Mouse (Mus musculus): ENCODE data around the gene Cul4b. TPM values are rescaled to one million over a fixed set of nuclear protein-coding genes. Genes with fewer than 3 reads are reported as not detected.
"Not testable (repeated sequence)": the region's sequence is repeated elsewhere in the genome, so short reads cannot be mapped to it uniquely, and the experiment has no call there.

Cul4b gene
- total RNA-seq (2021): 1 to 10 TPM; 9.0 TPM
- long read RNA-seq, experiment 1, partial matches to known transcripts: 2 of 4 reads
- long read RNA-seq, experiment 1, other reads (novel, unspliced or antisense): 0 of 4 reads
- long read RNA-seq, experiment 2, partial matches to known transcripts: 0 of 2 reads
- long read RNA-seq, experiment 2, other reads (novel, unspliced or antisense): 0 of 2 reads

DNA sequence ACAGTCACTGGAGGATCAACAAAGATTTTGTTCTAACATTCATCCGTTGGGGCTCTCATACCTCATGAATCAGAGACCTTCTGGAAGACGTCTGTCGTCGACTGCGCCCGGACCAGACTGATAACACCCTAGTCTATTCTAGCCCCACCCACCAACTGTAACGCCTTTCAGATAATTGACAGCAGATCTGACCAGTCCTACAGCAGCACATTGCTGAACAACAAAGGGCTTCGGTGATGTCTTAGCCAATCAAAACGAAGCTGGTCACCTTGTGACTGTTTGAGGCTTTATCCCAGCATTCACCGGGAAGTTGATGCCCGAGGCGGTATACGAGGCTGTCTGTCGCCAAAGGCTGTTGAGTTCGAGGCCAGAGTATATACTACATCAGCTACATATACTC, at the start of gene Cul4b:
Gene Cul4b (minus strand): TSS at position 119 of the 400 bp plus-strand sequence.
- DNase-seq (ENCODE audit: low spot score): no peak

DNA sequence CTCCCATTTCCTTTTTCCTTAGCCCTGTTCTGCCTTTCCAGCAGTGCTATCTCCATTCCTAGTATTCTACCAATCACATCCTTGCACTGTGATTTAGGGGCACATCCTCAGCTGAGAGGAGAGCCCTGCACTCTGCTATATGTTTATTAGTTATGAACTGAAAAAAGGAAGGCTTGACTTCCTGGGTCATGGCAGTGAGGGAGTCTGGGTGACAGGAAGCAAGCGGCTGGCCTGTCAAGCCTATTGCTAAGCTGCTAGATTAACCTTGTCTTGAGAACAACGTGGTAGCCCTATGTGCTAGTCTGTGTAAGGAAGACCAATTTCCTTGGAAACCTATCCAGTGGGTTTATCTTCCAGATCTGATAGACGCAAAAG, 25.0 kb upstream of the Cul4b start:
- DNase-seq (ENCODE audit: low spot score): peak; percentile 1

DNA sequence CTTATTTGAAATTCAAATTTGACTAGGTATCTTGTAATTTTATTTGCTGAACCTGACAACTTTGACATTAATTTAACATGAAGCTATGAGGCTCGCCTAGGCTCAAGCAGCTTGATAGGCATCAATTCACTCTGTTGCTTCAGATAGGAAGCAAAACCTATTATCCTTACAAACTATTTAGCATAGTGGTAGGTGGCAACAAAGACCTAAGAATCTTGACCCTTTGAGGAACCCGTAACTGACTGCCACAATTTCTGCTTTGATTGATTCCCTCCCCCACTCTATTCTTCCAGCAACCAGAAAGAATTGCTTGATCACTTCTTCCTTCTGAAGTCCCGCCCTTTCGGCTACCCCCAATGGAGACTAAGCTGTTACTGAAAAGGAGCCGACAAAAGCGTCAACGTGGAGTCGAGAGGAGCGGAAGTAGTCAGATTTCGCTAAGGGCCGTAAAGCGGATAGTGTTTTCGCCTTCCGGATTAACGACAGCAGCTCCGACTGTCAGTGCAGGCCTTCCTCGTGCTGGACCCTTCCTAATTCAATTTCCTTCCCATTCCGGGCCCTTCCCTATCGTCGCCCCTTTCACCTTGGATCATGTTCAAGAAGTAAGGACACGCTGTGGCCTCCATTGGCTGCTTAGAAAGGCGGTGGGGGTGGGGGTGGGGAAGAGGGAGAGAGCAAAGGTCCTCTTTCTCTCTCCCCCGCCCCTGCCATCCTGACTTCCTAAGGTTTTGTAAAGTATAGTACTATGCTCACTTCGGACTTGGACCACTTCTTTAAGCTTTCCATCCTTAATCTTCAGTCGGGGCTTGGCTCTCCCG, 24.4 kb upstream of the Cul4b start, which contains the start of gene Mcts1:
Gene Mcts1 (plus strand): TSS at position 402 of the 818 bp plus-strand sequence.
- DNase-seq (ENCODE audit: low spot score): peak; percentile 72

DNA sequence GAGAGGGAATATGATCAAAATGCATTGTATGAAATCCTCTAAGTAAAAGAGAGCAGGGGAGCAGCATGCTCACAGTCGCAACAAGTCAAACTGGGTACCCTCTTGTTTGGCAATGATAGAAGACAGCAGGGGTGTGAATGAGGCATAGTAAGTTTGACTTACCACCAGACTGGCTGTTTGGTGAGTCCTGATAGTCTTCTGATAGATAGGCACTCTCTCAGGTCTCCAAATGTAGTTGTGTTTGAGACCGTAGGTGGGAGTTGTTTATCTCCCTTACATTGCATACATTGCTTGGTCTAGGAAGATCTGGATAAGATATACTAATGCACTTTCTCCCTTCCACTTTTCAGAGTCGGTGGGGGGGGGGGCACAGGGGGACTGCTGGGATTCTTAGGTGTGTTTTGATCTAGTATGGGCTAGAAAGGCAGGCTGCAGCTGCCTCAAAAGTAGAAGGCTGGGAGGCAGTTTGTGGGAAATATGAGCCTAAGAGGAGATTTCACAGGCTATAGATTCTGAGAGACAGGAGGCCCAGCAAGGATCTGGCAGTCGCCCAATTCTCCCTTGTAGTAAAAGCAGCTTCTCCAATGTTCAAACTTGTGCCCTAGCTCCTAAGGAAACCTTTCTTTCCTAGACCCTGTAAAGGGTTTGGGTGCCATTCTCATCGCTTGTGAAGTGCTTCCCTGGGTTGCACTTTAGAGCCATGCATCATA, 17.3 kb upstream of the Cul4b start:
- no peak for DNase-seq (ENCODE audit: low spot score)

DNA sequence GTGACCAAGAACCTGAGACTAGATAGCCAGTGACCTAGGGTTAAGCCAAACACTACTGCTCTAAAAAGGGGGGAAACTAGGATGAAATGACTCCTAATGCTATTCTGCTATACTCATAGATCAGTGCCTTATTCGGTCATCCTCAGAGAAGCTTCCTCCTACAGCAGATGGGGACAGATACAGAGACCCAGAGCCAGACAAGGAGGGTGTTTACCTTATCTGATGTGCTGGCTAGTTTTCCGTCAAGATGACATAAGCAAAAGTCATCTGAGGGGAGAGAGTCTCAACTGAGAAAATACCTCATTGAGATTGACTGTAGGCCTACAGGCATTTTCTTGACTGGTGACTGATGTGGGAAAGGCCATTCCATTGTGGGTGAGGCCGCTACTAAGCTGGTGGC, 15.8 kb upstream of the Cul4b start:
- no peak for DNase-seq (ENCODE audit: low spot score)

DNA sequence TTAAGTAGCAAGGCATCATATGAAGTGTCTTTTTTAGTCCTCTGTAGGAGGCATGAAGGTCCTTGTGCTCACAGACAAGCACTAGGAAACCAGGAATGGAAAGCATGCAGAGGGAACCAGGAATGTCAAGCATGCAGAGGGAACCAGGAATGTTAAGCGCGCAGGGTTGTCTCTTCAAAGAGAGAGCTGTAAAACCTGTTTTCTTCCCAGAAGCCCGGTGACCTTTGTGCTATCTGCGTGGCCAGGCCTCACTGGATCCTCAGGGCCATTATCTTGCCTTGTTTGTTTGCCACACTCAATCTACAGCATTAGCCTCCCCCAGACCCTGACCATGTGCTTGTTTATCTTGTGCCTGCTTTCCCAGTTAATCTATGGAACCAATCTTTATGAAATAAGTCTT, 13.8 kb upstream of the Cul4b start:
- no peak for DNase-seq (ENCODE audit: low spot score)

DNA sequence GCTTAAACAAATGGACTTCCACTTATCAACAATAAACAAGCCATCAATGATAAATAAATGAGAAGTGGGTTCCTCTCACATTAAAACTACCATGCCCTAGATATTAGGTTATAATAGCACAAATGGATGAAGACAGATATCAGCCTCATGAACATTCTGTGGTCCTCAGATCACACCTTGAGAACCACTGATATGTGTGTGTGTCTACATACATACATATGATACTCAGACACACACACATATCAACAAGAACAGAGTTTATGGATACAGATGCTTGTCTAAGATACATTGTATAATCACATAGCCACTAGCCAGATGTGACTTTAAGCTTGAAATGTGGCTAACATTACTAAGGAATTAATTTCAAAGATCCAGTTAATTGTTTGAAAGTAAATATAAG, 7.3 kb upstream of the Cul4b start:
- no peak for DNase-seq (ENCODE audit: low spot score)

DNA sequence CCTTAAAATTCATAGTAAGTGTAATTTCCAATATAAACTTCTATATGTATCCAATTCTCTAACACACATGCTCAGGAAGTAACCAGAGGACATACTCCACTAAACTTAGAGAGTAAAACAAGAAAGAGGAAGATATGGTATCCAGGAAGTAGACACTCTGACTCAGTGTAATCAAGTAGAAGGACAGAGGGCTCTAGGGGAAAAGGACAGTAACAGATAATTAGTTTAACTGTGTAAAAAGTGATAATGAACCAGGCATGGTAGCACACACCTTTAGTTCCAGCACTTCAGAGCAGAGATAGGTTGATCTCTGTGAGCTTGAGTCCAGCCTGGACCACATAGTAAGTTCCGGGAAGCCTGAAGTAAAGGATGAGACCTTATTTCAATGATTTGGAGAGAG, 5.1 kb upstream of the Cul4b start:
- no peak for DNase-seq (ENCODE audit: low spot score)

DNA sequence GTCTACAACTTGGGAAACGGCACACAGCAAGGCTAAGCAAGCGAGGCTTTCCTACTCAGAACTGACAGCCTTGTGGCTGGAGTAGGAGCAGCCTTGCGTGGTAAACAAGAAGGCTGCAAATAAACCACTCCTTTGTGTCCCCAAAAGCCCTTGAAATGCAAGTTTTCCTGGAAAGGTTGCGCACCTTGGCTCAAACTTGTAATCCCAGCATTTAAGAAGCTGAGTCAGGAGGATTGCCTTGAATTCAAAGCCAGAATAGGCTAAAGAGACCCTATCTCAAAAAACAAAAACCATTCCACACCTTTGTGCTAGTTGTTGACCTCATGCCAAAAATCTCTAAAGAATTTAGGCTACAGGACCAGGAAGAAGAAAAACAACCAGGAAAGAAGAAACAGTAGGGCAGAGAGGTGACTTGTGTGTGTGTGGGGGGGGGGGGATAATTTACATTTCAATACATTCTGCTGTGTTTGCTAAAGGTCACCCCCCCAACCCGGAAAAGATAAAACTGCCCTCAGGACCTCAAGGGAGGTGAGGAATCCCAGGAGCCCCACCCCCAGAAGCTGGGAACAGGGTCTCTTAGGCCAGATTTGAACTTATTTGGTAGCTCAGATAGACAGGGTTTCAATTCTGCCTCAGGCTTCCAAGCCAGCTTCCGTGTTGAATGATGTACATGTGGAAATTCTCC, 9.3 kb downstream of the Cul4b start:
- no peak for DNase-seq (ENCODE audit: low spot score)

DNA sequence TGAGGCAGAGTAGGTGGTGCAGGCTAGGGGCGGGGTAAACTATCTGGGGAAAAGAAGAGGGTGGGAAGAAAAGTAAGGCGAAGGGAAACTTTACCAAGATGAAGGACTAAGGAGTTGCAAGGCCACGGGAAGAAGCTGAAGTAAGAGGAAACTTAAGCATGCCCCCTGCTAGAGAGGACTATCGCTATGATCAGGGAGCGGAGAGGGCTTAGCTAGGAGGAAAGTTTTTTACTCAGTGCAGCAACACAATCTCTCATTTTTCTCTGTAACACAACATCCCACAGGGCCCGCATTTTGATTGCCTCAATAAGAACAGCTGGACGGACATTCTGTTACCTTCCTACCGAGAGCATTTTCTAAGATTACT, 10.8 kb downstream of the Cul4b start:
- no peak for DNase-seq (ENCODE audit: low spot score)

DNA sequence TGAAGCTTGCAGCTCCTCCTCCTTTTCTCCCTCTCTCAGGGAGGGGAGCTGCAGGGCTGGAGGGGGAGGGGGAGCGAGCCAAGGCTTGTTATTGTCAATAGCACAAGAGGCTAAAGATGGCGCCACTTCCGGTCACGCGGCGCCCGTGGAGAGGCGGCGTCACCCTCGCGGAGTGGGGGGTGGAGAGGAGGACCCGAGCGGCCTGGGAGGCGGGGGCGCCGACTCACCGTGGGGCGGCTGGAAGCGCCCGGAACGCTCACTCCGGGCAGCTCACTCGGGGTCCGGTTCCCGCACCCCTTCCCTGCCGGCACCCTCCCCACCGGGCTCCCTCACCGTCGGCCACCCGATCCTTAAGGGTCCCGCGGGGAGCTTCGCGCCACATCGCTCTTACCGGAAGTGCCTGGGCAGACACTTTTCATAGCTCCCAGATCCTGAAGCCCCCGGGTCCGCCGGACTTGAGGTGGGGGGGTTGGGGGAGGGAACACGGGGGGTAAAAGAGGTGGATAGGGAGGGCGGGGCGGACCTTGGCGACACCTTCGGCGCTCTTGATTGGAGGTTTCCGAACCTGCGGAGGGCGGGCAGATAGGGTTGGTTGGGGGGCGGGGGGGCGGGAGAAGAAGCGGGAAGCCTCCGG, 11.3 kb downstream of the Cul4b start:
- peak; percentile 84 for DNase-seq (ENCODE audit: low spot score)

DNA sequence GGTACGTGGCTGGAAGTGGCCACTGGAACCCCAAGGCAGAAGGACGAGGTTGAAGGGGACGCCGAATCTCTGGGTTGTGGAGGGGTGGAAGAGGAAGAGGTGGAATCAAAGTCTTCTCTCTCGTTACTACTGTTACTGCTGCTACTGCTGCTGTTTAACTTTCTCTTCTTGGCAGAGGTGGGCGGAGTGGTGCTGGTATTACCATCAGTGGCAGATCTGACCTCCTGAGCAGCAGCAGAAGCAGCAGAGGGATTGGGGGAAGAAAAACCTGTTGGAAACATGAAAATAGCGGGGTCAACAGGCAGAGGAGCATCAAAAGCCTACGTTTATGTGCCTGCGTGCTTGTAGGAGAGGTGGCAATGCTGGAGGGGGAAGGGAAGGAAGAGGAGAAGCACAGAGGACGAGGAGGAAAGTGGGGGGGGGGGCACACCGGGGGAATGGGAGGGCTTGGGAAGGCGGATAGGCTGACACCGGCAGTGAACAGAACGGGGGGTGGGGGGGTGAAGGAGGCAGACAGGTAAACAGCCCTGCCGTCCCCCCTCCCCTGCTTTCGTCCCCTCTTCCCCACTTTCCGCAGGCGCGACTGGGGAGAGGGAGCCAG, 12.0 kb downstream of the Cul4b start:
- DNase-seq (ENCODE audit: low spot score): peak; percentile 1

DNA sequence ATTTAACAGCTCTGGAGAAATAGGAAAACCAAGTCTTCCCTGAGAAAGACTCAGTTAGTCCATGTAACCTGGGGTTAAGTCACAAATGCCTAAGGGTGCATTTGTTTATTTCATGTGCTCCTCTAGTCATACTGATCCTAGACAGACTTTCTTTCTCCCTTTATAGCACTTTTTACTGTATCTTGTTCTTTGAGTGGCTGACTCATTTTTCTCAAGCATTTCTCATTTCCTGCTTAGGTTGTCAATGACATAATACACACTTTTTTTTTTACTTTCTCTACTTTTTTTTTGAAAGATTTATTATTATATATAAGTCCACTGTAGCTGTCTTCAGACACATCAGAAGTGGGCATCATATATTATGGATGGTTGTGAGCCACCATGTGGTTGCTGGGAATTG, 22.7 kb downstream of the Cul4b start:
- no peak for DNase-seq (ENCODE audit: low spot score)

DNA sequence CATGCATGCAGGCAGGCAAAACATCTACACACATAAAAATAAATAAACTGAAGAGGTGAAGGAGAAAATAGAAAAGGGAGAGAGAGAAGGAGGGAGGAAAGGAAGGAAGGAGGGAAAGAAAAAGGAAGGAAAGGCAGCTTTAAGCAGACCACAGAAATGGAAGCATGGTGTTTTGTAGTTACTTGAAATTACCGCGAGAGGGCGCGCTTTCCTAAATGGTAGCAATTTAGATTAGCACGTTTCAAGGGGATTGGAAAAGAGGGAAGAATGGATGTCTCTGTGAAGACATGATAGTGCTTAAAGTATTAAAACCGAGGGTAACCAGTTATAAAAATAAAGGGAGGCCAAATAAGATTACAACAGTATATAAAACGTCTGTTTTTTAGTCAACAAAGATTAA, 61.4 kb downstream of the Cul4b start:
- peak; percentile 15 for DNase-seq (ENCODE audit: low spot score)

DNA sequence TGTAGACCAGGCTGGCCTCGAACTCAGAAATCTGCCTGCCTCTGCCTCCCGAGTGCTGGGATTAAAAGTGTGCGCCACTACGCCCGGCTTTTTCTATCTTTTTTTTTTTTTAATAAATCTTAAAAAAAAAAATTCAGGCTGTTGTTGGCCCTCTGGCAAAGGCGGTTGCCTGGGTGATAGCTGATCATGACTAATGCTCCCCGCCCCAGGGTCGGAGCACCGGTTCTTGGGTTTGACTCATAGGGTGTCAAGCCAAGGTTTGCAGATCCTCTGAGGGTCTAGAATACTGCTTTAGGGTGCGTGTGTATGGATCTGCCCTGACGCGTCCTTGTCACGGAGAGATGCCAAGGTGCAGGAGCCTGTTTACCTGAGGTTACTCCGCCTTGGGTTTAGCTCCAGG, 71.2 kb downstream of the Cul4b start:
- no peak for DNase-seq (ENCODE audit: low spot score)

DNA sequence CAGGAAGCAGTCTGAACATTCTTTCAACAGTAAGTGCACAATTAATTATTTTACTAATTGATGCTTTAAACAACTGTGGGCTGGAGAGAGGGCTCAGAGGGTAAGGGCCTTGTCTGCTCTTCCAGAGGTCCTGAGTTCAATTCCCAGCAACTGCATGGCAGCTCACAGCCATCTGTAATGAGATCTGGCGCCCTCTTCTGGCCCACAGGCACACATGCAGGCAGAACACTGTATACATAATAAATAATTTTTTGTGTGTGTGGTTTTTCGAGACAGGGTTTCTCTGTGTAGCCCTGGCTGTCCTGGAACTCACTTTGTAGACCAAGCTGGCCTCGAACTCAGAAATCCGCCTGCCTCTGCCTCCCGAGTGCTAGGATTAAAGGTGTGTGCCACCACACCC, 73.8 kb downstream of the Cul4b start:
- DNase-seq (ENCODE audit: low spot score): not testable (repeated sequence)

DNA sequence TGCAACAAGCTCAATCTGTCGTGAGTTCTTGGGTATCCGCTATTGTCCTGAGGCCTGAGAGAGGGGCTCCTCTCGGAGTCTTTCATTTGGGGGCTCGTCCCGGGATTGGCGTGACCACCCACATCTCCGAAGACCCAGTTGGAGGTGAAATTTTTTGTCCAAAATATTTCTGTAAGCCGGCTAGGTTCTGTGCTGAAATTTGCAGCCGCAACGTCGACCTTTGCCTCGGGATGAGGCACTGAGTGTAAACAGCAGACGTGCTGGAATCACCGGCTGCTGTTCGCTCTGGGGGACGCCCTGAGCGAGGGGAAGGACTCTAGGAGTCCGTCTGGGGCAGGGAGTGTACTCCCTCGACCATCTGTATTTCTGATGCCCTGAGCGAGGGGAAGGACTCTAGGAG, 90.5 kb downstream of the Cul4b start:
- DNase-seq (ENCODE audit: low spot score): not testable (repeated sequence)

All from gastrocnemius, adult 18-20 months (tissue).